12 mouse cellular contexts compared by ENCODE assay signal in genomic region chr15:89249063-89249462, GRCm38 (mm10).
"Had no signal": no experiment of that assay in that cellular context is flagged by ENCODE, and none has a peak within 500 bp of the region (broad histone marks: within the 10 kb centered on the region; RNA-seq: fewer than 3 reads in every experiment).

No protein-coding gene starts in this region.

- DNase-seq: retina, postnatal 1 day; right cerebral cortex, adult 18-20 months; right cerebral cortex, postnatal 14 days; right cerebral cortex, postnatal 25 days; right cerebral cortex, postnatal 4 days; spleen, adult 18-20 months; thymus, adult 18-20 months; thymus, adult 2 months; thymus, postnatal 14 days; thymus, postnatal 25 days; thymus, postnatal 36 days; thymus, postnatal 4 days had no signal
